Mouse (Mus musculus): ENCODE measurements around the gene Cotl1.

DNA sequence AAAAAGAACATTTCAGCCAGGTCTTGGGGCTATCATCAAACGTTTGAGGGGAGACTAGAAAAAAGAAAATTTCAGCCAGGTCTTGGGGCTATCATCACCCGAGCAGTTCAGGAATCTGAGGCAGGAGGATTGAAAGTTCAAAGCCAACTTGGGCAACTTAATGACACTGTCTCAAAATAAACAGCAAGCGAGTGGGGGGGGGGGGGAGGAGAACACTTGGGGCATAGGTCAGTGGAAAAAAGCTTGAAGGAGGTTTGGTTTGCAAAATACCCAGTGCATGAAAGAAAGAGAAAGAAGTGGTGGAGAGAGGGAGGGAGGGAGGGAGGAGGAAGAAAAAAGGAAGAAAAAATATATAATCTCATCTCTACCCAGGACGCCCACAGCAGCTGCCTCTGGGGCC, 53.0 kb downstream of the Cotl1 start:
- TF ChIP-seq POLR2AphosphoS2 (IDR thresholded peaks at IDR 0.05; ENCODE audit: insufficient read length, low read depth) (no peak), USF1 (IDR thresholded peaks at IDR 0.05; ENCODE audit: low read depth) (no peak), POLR2A (IDR thresholded peaks at IDR 0.05; ENCODE audit: insufficient read length, low read depth) (no peak), TCF3 (IDR thresholded peaks at IDR 0.05; ENCODE audit: insufficient read length, low read depth) (no peak), MAX (IDR thresholded peaks at IDR 0.05; ENCODE audit: low read depth) (no peak), E2F4 (IDR thresholded peaks at IDR 0.05; ENCODE audit: insufficient read depth) (no peak), CEBPB (IDR thresholded peaks at IDR 0.05; ENCODE audit: insufficient read depth, poor library complexity, severe bottlenecking) (no peak), MYOD1 (IDR thresholded peaks at IDR 0.05; ENCODE audit: control insufficient read depth in 1 of 3, insufficient read length in 2 of 3, low read depth in 2 of 3) (no peak), TCF12 (IDR thresholded peaks at IDR 0.05; ENCODE audit: insufficient read depth, poor library complexity, severe bottlenecking) (no peak), REST (IDR thresholded peaks at IDR 0.05; ENCODE audit: insufficient read depth, insufficient read length) (no peak), MYOG (IDR thresholded peaks at IDR 0.05; ENCODE audit: control insufficient read depth in 1 of 3, insufficient read depth in 1 of 3, insufficient read length in 2 of 3, low read depth in 2 of 3) (no peak), SRF (IDR thresholded peaks at IDR 0.05; ENCODE audit: control insufficient read depth, insufficient read length, low read depth) (no peak)

Data from myocyte (in vitro differentiated cells).